Mouse (Mus musculus): Measurements from ENCODE around the gene Gabarap. TPM values are rescaled to one million over a fixed set of nuclear protein-coding genes. Genes with fewer than 3 reads are reported as not detected.

The Gabarap gene
- total and polyA plus RNA-seq, 3 experiments = 132 to 241 TPM; not detected in 1

- TF ChIP-seq ELF1 (IDR thresholded peaks at IDR 0.05; ENCODE audit: low read depth, low read length) = no peak
- TF ChIP-seq RCOR1 (IDR thresholded peaks at IDR 0.05; ENCODE audit: low read depth, low read length) = no peak
- no peak for TF ChIP-seq MEF2A (IDR thresholded peaks at IDR 0.05; ENCODE audit: extremely low read depth, insufficient replicate concordance, low read depth, low read length, poor library complexity, severe bottlenecking)
Observed at GRCm38 (mm10) chr11:70018131-70018990, 27.4 kb downstream of the Gabarap start (continued).

GRCm38 (mm10) chr11:70019495-70020021 is 28.6 kb downstream of the Gabarap start:
- Histone ChIP-seq H3K79me2 (ENCODE audit: control insufficient read depth, insufficient read depth, low read length, poor library complexity) (peaks cover 28% of the 10 kb centered on the region), H3K4me1 (ENCODE audit: control insufficient read depth in 1 of 2, insufficient read depth in 2 of 2, low read length in 2 of 2) (peaks cover 6 to 35% of the 10 kb centered on the region in 2 experiments), H3K36me3 (ENCODE audit: control insufficient read depth in 1 of 2, insufficient read depth in 2 of 2, low read length in 2 of 2) (peaks cover 0 to 37% of the 10 kb centered on the region in 2 experiments; a peak in 2 of 4 replicates), H3K9ac (ENCODE audit: control insufficient read depth, low read depth, low read length, poor library complexity, severe bottlenecking) (peak overlapping the region; percentile 70), H3K9me3 (replicated peaks; ENCODE audit: insufficient read depth, low read length) (no peaks in the 10 kb centered on the region), H3K27ac (ENCODE audit: control insufficient read depth, low read depth, low read length) (peak overlapping the region; percentile 67), H3K4me3 (ENCODE audit: control insufficient read depth in 1 of 2, insufficient read depth in 1 of 2, low read depth in 2 of 2, low read length in 2 of 2) (peak overlapping the region; percentile 54 to 56), H3K27me3 (ENCODE audit: control insufficient read depth in 1 of 2, insufficient read depth in 2 of 2, low read length in 2 of 2) (no peaks in the 10 kb centered on the region)
- TF ChIP-seq HCFC1 (IDR thresholded peaks at IDR 0.05; ENCODE audit: low read depth, low read length) = no peak; the same call in 1 of the 2 replicates
- no peak for TF ChIP-seq MEF2A (IDR thresholded peaks at IDR 0.05; ENCODE audit: extremely low read depth, insufficient replicate concordance, low read depth, low read length, poor library complexity, severe bottlenecking)
- TF ChIP-seq ZNF384 (IDR thresholded peaks at IDR 0.05; ENCODE audit: low read depth, low read length) = no peak
- no peak for TF ChIP-seq ZC3H11A (IDR thresholded peaks at IDR 0.05; ENCODE audit: low read depth, low read length)
- no peak for TF ChIP-seq KAT2A (conservative IDR thresholded peaks at IDR 0.05; ENCODE audit: low read depth, low read length)
- DNase-seq (ENCODE audit: low read depth, low spot score) = peak; percentile 29

DNA sequence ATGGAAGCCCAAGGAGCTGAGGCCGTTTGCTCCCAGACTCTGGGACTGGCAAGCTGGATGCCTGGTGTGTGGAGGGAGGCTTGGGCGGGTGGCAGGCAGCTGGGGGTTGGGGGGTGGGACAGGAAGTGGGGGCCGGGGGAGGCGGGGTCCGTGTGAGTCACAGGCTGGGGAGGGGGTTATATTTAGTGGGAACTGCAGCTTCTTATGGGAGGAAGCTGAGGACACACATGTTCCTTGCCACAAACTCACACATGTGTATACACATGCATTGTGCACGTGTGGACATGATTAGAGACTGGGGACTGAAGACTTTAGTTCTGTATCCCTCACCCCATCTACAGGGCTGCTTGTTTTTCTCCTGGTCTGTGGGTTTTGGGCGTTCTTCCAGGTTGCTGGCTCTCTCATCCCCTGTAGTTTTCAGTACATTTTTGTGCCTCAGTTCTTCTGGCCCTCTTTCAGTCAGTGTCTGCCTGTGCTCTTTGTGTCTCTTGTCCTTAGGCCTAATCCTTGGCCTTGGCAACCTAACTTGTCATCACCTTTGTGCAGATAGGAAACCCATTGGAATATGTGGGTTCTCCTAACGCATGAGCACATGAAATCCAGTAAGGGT is 29.2 kb downstream of the Gabarap start:
- H3K4me3 ChIP-seq (ENCODE audit: control insufficient read depth in 1 of 2, insufficient read depth in 1 of 2, low read depth in 2 of 2, low read length in 2 of 2) = peak overlapping the region; percentile 54 to 56
- H3K79me2 ChIP-seq (ENCODE audit: control insufficient read depth, insufficient read depth, low read length, poor library complexity) = peaks cover 25% of the 10 kb centered on the region
- no peaks in the 10 kb centered on the region for H3K27me3 ChIP-seq (ENCODE audit: control insufficient read depth in 1 of 2, insufficient read depth in 2 of 2, low read length in 2 of 2)
- peak overlapping the region; percentile 75 for H3K27ac ChIP-seq (ENCODE audit: control insufficient read depth, low read depth, low read length)
- H3K9me3 ChIP-seq (replicated peaks; ENCODE audit: insufficient read depth, low read length) = no peaks in the 10 kb centered on the region
- peak; percentile 72 for DNase-seq (ENCODE audit: low read depth, low spot score)
- H3K36me3 ChIP-seq (ENCODE audit: control insufficient read depth in 1 of 2, insufficient read depth in 2 of 2, low read length in 2 of 2) = peaks cover 0 to 36% of the 10 kb centered on the region in 2 experiments; a peak in 2 of 4 replicates
- H3K4me1 ChIP-seq (ENCODE audit: control insufficient read depth in 1 of 2, insufficient read depth in 2 of 2, low read length in 2 of 2) = peaks cover 6 to 34% of the 10 kb centered on the region in 2 experiments
- H3K9ac ChIP-seq (ENCODE audit: control insufficient read depth, low read depth, low read length, poor library complexity, severe bottlenecking) = peak overlapping the region; percentile 70
- peak; percentile 72; the same call in 1 of the 2 replicates for TF ChIP-seq MYC (IDR thresholded peaks at IDR 0.05; ENCODE audit: low read depth, low read length)
- no peak for TF ChIP-seq CTCF (IDR thresholded peaks at IDR 0.05 in 2 of 3, conservative IDR thresholded peaks at IDR 0.05 in 1 of 3; ENCODE audit: control insufficient read depth in 1 of 3, insufficient read depth in 1 of 3, low read depth in 2 of 3, low read length in 3 of 3, poor library complexity in 1 of 3, severe bottlenecking in 1 of 3)
- no peak for TF ChIP-seq HCFC1 (IDR thresholded peaks at IDR 0.05; ENCODE audit: low read depth, low read length)
- no peak for TF ChIP-seq UBTF (IDR thresholded peaks at IDR 0.05; ENCODE audit: borderline replicate concordance, insufficient read depth, low read depth, low read length)
- TF ChIP-seq TBP (IDR thresholded peaks at IDR 0.05; ENCODE audit: low read depth, low read length) = peak; percentile 42; the same call in 1 of the 2 replicates
- 0 out of 2 replicates have a peak, but pooled peaks have one; percentile 43 for TF ChIP-seq CHD1 (IDR thresholded peaks at IDR 0.05; ENCODE audit: low read depth, low read length)
- TF ChIP-seq POLR2A (IDR thresholded peaks at IDR 0.05; ENCODE audit: control insufficient read depth in 1 of 2, insufficient read depth in 1 of 2, low read depth in 1 of 2, low read length in 2 of 2, poor library complexity in 1 of 2) = peak in 1 of 2 experiments; percentile 51; a peak in 2 of 4 replicates
- peak; percentile 79 for TF ChIP-seq MAX (IDR thresholded peaks at IDR 0.05; ENCODE audit: low read length)
- peak; percentile 64; the same call in 1 of the 2 replicates for TF ChIP-seq BHLHE40 (IDR thresholded peaks at IDR 0.05; ENCODE audit: borderline replicate concordance, low read depth, low read length)
- TF ChIP-seq MXI1 (IDR thresholded peaks at IDR 0.05; ENCODE audit: low read depth, low read length) = no peak; the same call in 1 of the 2 replicates
- TF ChIP-seq ZNF384 (IDR thresholded peaks at IDR 0.05; ENCODE audit: low read depth, low read length) = no peak
- TF ChIP-seq CHD2 (IDR thresholded peaks at IDR 0.05; ENCODE audit: low read length) = no peak
